Mouse (Mus musculus) heart, postnatal 0 days (tissue): ENCODE results near the gene Stk4. TPM values are rescaled to one million over a fixed set of nuclear protein-coding genes. Genes with fewer than 3 reads are reported as not detected.

Source experiments
- ATAC-seq: fragments of 200-750 bp; cut with Nextera tagmentation; 2 replicates; pipeline ENCODE4 v1.8.0; 2017; ENCODE audit warnings: low read depth, moderate number of reproducible peaks, moderate library complexity; ENCODE audit not compliant: insufficient read depth
- DNase-seq: peaks from one replicate; pipeline ENCODE4 v3.0.0-alpha.2; 2016; ENCODE audit warnings: low spot score
- H3K27ac ChIP-seq: fragments of 300-500 bp; sonication (generic); 2 replicates; pipeline ENCODE4 v1.5.1; 2014; ENCODE audit warnings: low read depth, mild to moderate bottlenecking
- H3K27me3 ChIP-seq: fragments of 300-500 bp; sonication (generic); 2 replicates; pipeline ENCODE4 v1.6.1; 2014; ENCODE audit warnings: low read length, mixed read lengths; ENCODE audit not compliant: control insufficient read depth, insufficient read depth
- H3K36me3 ChIP-seq: fragments of 300-500 bp; sonication (generic); replicated peaks from 2 replicates; pipeline ENCODE4 v1.6.1; 2014; ENCODE audit warnings: low read length, mixed read lengths; ENCODE audit not compliant: control insufficient read depth, insufficient read depth
- H3K4me1 ChIP-seq: fragments of 300-500 bp; sonication (generic); 2 replicates; pipeline ENCODE4 v1.6.1; 2014; ENCODE audit warnings: antibody characterized with exemption; ENCODE audit not compliant: control insufficient read depth, insufficient read depth
- H3K4me2 ChIP-seq: fragments of 300-500 bp; sonication (generic); 2 replicates; pipeline ENCODE4 v1.6.1; 2014; ENCODE audit warnings: low read depth, mild to moderate bottlenecking, low read length, moderate library complexity
- H3K4me3 ChIP-seq: fragments of 300-500 bp; sonication (generic); 2 replicates; pipeline ENCODE4 v1.5.1; 2014; ENCODE audit warnings: low read depth, low read length
- H3K9ac ChIP-seq: fragments of 300-500 bp; sonication (generic); replicated peaks from 2 replicates; pipeline ENCODE4 v1.6.1; 2014; ENCODE audit warnings: low read depth, low read length, mixed read lengths
- H3K9me3 ChIP-seq: fragments of 300-500 bp; sonication (generic); replicated peaks from 2 replicates; pipeline ENCODE4 v1.6.1; 2016; ENCODE audit warnings: low read length; ENCODE audit not compliant: control insufficient read depth
- CTCF ChIP-seq: IDR thresholded peaks from 2 replicates; pipeline ENCODE4 v1.5.1; 2016; ENCODE audit warnings: antibody characterized with exemption, control low read depth, low read depth
- EP300 ChIP-seq: IDR thresholded peaks from 2 replicates; pipeline ENCODE4 v1.6.1; 2016; ENCODE audit warnings: antibody characterized with exemption, low read depth
- WGBS: fragments of 180-500 bp; shearing (Covaris S2); extraction: QIAGEN DNeasy Blood & Tissue Kit; methylation state at CpG from one replicate; pipeline ENCODE4 v1.1.7; 2014; 5-methylcytosine and 5-hydroxymethylcytosine counted together
- polyA plus RNA-seq: library from polyadenylated mRNA; unstranded; fragments of >200 nt; fragmentation: Nextera tagmentation; extraction: Ambion mirVana; gene quantifications from 2 replicates; pipeline ENCODE4 v1.2.1, GENCODE M21; 2015
- total RNA-seq: library from RNA; depleted of rRNA; stranded (reverse); fragments of >200 nt; gene quantifications from 2 replicates; pipeline ENCODE4 v1.2.3, GENCODE M21; 2014; ENCODE audit warnings: low replicate concordance

Gene Stk4
- total and polyA plus RNA-seq, 2 experiments from 2014 or later, result 8.6 to 16.6 TPM

DNA sequence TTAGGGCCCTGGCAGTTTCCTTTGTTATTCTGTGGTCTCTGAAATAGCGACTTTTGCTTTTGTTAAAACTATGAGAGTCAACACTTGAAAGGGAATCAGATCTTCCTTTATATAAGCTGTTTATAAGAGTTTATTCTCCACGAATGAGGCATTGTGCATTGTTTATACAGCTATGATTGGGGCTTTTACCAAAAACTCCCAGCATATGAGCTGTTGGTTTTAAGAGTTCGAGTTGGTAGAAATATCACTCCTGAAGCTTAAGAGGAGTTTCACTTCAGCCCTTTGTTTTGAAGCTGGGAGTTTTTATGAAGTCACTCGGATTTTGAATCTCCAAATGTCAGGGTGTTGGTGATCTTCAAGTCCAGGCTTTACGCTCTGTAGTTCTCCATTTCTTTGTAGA, 7.8 kb downstream of the Stk4 start:
- Histone ChIP-seq H3K27ac (no peak overlapping the region; the same call in 1 of the 2 replicates), H3K4me1 (peaks cover 10% of the 10 kb centered on the region), H3K27me3 (no peaks in the 10 kb centered on the region), H3K4me2 (no peak overlapping the region; the same call in 1 of the 2 replicates), H3K9ac (no peak overlapping the region), H3K4me3 (no peak overlapping the region), H3K9me3 (no peaks in the 10 kb centered on the region), H3K36me3 (peaks cover 36% of the 10 kb centered on the region)
- ATAC-seq (no peak), DNase-seq (no peak)
- 74% methylated on average over 5 of the region's 5 CpGs for WGBS
- no peak for TF ChIP-seq EP300
- no peak for TF ChIP-seq CTCF

DNA sequence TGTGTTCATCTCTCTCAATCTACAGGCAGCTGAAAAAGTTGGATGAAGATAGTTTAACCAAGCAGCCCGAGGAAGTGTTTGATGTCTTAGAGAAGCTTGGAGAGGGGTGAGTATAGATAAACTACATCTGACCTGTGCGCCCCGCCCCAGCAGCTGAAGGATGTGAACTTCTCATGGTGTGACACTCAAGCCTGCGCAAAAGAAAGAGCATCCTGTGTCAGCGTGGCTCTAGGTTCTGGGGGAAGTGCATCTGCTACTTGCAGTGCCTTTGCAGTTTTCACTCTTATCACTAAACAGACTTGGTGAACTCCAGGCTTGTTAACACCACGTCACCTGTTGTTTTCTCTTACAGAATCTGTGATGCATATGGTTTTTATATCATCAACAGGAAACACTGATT, 9.4 kb downstream of the Stk4 start:
- no peak for TF ChIP-seq EP300
- TF ChIP-seq CTCF, result no peak
- DNase-seq (no peak), ATAC-seq (no peak)
- no peak overlapping the region for H3K4me3 ChIP-seq
- H3K4me2 ChIP-seq, result no peak overlapping the region
- no peak overlapping the region for H3K9ac ChIP-seq
- peaks cover 9% of the 10 kb centered on the region for H3K4me1 ChIP-seq
- no peaks in the 10 kb centered on the region for H3K27me3 ChIP-seq
- H3K36me3 ChIP-seq, result peaks cover 52% of the 10 kb centered on the region
- no peak overlapping the region for H3K27ac ChIP-seq
- no peaks in the 10 kb centered on the region for H3K9me3 ChIP-seq
- WGBS, result 75% methylated on average over 6 of the region's 6 CpGs

DNA sequence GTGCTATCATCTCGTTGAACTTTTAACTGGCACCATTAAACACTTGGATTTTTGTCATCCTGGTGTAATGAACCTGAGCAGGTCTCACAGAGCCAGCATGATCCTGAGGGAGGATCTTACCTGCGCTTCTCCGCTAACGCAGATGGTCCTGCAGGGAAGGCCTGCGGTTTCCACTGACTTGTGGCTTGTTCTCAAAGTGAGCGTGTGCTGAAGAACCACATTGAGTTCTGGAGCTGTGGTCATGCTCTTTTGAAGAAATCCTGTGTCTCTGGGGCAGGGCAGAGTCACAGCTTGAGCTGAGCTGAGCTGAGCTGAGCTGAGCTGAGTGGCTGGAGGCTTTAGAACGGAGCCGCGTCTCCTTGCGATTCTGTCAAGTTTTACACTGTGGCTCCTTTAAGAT, 11.5 kb downstream of the Stk4 start:
- 91% methylated on average over 10 of the region's 10 CpGs for WGBS
- Histone ChIP-seq H3K4me2 (no peak overlapping the region), H3K9me3 (no peaks in the 10 kb centered on the region), H3K36me3 (peaks cover 62% of the 10 kb centered on the region), H3K27me3 (no peaks in the 10 kb centered on the region), H3K4me1 (no peaks in the 10 kb centered on the region), H3K27ac (no peak overlapping the region), H3K4me3 (no peak overlapping the region), H3K9ac (no peak overlapping the region)
- ATAC-seq, result no peak
- TF ChIP-seq CTCF (no peak), EP300 (no peak)
- no peak for DNase-seq

DNA sequence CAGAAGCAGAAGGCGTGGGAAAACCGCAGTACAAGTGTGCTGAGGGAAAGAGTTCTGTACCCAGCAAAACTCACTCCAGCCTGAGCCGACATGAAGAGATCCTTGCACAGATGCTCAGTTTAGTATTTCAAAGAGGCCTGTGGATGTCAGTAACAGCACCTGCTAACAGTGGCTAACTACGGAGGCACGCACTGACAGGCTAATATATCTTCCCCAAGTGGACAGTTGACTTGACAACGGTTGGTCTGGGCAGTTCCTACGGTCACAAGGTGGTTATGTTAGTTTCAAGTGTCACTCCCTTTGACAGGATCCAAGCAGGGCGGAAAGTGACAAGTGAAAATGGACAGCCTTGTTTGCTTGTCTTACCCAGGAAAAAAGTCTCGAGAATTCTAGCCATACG, 12.1 kb downstream of the Stk4 start:
- no peak overlapping the region for H3K9ac ChIP-seq
- peaks cover 68% of the 10 kb centered on the region for H3K36me3 ChIP-seq
- ATAC-seq (no peak), DNase-seq (no peak)
- no peaks in the 10 kb centered on the region for H3K4me1 ChIP-seq
- H3K9me3 ChIP-seq, result no peaks in the 10 kb centered on the region
- H3K27ac ChIP-seq, result no peak overlapping the region; the same call in 1 of the 2 replicates
- TF ChIP-seq CTCF (no peak), EP300 (no peak)
- 63% methylated on average over 10 of the region's 10 CpGs for WGBS
- no peak overlapping the region for H3K4me2 ChIP-seq
- H3K27me3 ChIP-seq, result no peaks in the 10 kb centered on the region
- H3K4me3 ChIP-seq, result no peak overlapping the region

DNA sequence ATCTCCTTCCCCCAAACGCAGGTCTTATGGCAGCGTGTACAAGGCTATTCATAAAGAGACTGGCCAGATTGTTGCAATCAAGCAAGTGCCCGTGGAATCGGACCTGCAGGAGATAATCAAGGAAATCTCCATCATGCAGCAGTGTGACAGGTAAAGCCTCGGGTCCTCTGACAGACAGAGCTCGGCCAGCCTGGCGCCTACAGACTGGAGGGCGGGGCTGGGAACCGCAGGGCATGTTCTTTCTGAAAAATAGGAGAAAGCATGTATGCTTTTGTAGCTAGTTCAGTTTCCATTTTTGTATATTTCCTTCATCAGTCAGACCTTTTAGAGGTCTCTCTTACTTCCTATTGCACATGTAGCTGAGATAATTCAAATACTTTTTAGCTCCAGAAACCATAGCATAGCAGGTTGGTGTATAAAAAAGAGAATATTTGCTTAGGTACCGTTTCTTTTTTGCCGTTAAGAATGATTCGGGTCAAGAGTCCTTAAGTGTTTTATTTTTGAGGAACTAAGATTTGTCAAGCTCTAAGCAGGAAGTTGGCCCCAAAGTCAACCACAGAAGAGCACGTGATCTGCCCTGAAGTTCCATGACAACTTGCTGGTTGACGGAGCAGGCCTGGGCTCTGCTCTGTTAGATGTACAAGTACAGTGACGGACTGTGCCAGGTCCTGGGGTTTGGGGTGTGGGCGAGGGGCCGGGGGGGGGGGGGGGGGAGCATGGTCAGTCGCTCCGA, 13.7 kb downstream of the Stk4 start:
- H3K9me3 ChIP-seq, result no peaks in the 10 kb centered on the region
- no peaks in the 10 kb centered on the region for H3K4me1 ChIP-seq
- DNase-seq (no peak), ATAC-seq (no peak)
- H3K9ac ChIP-seq, result no peak overlapping the region
- peak overlapping the region; percentile 64; the same call in 1 of the 2 replicates for H3K27ac ChIP-seq
- WGBS, result 82% methylated on average over 19 of the region's 19 CpGs
- no peak overlapping the region; the same call in 1 of the 2 replicates for H3K4me2 ChIP-seq
- peaks cover 82% of the 10 kb centered on the region for H3K36me3 ChIP-seq
- no peaks in the 10 kb centered on the region for H3K27me3 ChIP-seq
- no peak overlapping the region for H3K4me3 ChIP-seq
- TF ChIP-seq CTCF, result no peak
- TF ChIP-seq EP300, result no peak

DNA sequence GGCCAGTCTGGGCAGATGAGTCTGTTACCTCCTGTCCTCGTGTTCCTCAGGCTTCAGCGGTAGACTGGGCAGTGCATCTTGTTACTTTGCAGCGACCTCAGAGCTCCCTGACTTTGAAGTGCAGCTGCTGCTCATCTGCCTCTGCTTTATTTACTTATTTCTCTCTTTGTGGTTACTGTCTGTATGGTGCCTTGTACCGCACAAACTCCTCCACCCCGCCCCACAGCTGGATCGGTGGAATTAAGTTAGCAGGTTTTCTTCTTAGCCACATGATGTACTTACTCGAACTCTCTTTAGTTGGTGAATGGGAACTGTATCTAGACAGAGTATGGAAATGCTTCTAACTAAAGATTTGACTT, 14.2 kb downstream of the Stk4 start:
- Histone ChIP-seq H3K27me3 (no peaks in the 10 kb centered on the region), H3K4me1 (no peaks in the 10 kb centered on the region), H3K4me3 (no peak overlapping the region), H3K27ac (peak overlapping the region; percentile 64; the same call in 1 of the 2 replicates), H3K9me3 (no peaks in the 10 kb centered on the region), H3K4me2 (no peak overlapping the region; the same call in 1 of the 2 replicates), H3K36me3 (peaks cover 87% of the 10 kb centered on the region), H3K9ac (no peak overlapping the region)
- DNase-seq (no peak), ATAC-seq (no peak)
- WGBS, result 85% methylated on average over 7 of the region's 7 CpGs
- TF ChIP-seq EP300, result no peak
- no peak for TF ChIP-seq CTCF
